Mouse (Mus musculus) right cerebral cortex, adult 2 months (tissue): Measurements from ENCODE around the gene Cps1.

Experiments
- DNase-seq, 2 experiments: peaks; one replicate each; pipeline ENCODE4 v3.0.0; 2021 to 2022; ENCODE audit warnings: low spot score in 2 of 2

The Cps1 gene

GRCm38 (mm10) chr1:67122797-67123196 lies at the start of gene Cps1:
Gene Cps1, plus strand, starts transcription at chr1:67123026.
- DNase-seq = no peak

GRCm38 (mm10) chr1:67077739-67078138 lies 45.1 kb upstream of the Cps1 start:
- no peak for DNase-seq

GRCm38 (mm10) chr1:67078666-67079065 lies 44.2 kb upstream of the Cps1 start:
- DNase-seq = no peak

- DNase-seq = no peak
These were observed 43.7 kb upstream of the Cps1 start for GRCm38 (mm10) chr1:67079146-67079545.

GRCm38 (mm10) chr1:67092473-67092872 lies 30.4 kb upstream of the Cps1 start:
- no peak for DNase-seq

GRCm38 (mm10) chr1:67099215-67099614 lies 23.6 kb upstream of the Cps1 start:
- no peak for DNase-seq

- no peak for DNase-seq
These were observed 19.2 kb upstream of the Cps1 start for GRCm38 (mm10) chr1:67103476-67104248.

- DNase-seq = no peak
These were observed 11.1 kb upstream of the Cps1 start for GRCm38 (mm10) chr1:67111621-67112298.

- no peak for DNase-seq
These were observed 9.3 kb upstream of the Cps1 start for GRCm38 (mm10) chr1:67113343-67114030.

- no peak for DNase-seq
These were observed 6.3 kb upstream of the Cps1 start for GRCm38 (mm10) chr1:67116571-67116970.

- no peak for DNase-seq
These were observed 5.0 kb upstream of the Cps1 start for GRCm38 (mm10) chr1:67117778-67118177.

- DNase-seq = no peak
These were observed 2.6 kb downstream of the Cps1 start for GRCm38 (mm10) chr1:67125433-67125832.

GRCm38 (mm10) chr1:67143939-67144338 lies 21.1 kb downstream of the Cps1 start:
- DNase-seq = peak; percentile 6 to 43

GRCm38 (mm10) chr1:67151246-67151645 lies 28.4 kb downstream of the Cps1 start:
- no peak for DNase-seq

- no peak for DNase-seq
These were observed 44.5 kb downstream of the Cps1 start for GRCm38 (mm10) chr1:67167283-67167682.

GRCm38 (mm10) chr1:67181165-67181564 lies 58.3 kb downstream of the Cps1 start:
- DNase-seq = peak; percentile 72 to 84

GRCm38 (mm10) chr1:67182201-67182600 lies 59.4 kb downstream of the Cps1 start:
- DNase-seq = no peak

GRCm38 (mm10) chr1:67183532-67183931 lies 60.7 kb downstream of the Cps1 start:
- peak; percentile 36 to 62 for DNase-seq

GRCm38 (mm10) chr1:67184134-67184533 lies 61.3 kb downstream of the Cps1 start:
- DNase-seq = no peak

GRCm38 (mm10) chr1:67197335-67197734 lies 74.5 kb downstream of the Cps1 start:
- DNase-seq = no peak

- DNase-seq = peak; percentile 59 to 66
These were observed 95.6 kb downstream of the Cps1 start for GRCm38 (mm10) chr1:67218339-67218944.

- DNase-seq = no peak
These were observed 100.8 kb downstream of the Cps1 start for GRCm38 (mm10) chr1:67223666-67224065.
